Mouse (Mus musculus) ovary, postnatal 36 days (tissue): ENCODE results near the gene Zkscan5.
"Not testable (repeated sequence)": the region's sequence is repeated elsewhere in the genome, so short reads cannot be mapped to it uniquely, and the experiment has no call there.

Source experiments
- DNase-seq: peaks from one replicate; pipeline ENCODE4 v3.0.0; 2022; ENCODE audit warnings: low spot score, mixed read lengths

The Zkscan5 gene

DNA sequence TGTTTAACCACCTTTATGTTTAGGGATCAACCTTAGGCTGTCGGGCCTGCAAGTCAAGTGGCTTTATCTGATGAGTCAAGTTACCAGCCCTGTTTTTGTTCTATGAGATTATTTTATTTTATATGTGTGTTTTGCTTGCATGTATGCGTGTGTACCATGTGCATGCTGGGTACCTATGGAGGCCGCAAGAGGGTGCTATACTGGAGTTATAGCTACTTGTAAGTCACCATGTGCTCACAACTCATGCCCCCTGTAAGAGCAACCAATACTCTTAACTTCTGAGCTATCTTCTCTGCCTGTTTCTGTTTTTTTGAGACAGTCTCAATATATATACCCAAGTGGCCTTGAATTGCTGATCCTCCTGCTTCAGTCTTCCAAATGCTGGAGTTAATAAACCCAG, 9.1 kb downstream of the Zkscan5 start:
- no peak for DNase-seq

DNA sequence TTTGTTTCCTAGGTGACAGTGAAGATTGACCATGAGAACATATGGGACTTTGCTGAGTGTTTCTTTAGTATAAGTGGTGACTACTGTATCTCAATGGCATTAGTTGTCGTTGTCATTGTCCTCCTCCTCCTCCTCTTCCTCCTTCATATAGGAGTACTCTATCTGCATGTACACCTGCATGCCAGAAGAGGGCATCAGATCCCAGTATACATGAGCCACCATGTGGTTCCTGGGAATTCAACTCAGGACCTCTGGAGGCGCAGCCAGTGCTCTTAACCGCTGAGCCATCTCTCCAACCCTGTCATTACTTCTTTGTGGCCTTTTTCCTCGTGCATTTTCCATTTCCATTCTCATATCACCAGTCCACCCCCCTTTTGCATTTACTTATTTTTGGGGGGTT, 10.3 kb downstream of the Zkscan5 start:
- no peak for DNase-seq

DNA sequence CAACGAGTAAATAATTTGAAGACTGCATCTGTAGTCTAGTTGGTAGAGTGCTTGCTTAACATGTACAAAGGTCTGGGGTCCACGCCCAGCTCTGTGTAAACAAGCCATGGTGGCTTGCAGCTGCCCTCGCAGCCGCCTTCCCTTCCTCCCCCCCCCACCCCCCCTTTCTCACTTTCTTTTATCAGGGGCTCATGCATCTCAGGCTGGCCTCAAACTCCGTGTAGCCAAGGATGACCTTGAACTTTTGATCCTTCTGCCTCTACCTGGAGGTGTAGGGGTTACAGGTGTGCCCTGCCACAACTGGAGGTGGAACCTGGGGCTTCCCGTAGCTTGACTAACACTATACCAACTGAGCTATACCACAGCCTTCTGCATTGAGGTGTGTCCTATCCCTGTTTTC, 13.4 kb downstream of the Zkscan5 start:
- no peak for DNase-seq

DNA sequence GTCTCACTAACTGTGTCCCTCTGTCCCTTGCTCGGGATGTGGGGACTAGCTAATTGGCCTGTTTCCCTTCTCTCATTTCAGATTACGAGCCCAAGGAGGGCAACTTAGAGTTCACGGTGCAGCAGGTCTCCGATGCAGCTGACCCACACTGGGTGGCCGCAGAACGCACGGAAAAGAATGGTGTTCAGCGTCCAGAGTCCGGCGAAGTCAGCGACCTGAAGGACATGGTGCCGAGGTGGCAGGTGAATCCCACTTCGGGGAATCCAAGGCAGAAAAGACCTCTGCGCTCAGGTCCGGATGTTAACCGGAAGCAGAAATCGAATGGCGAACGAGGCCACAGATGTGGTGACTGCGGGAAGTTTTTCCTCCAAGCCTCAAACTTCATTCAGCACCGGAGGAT, 13.8 kb downstream of the Zkscan5 start:
- no peak for DNase-seq

DNA sequence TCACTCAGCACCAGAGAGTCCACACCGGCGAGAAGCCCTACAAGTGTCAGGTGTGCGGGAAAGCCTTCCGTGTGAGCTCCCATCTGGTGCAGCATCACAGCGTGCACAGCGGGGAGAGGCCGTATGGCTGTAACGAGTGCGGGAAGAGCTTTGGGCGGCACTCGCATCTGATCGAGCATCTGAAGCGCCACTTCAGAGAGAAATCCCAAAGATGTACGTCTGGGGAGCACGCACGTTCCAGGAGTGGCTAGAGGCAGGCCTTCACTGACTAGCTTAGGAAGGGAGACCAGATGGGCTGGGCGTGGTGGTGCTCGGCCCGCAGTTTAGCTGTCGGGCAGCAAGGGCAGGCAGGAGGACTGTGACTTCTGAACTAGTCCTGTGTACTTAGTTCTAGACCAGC, 14.3 kb downstream of the Zkscan5 start:
- DNase-seq: no peak

DNA sequence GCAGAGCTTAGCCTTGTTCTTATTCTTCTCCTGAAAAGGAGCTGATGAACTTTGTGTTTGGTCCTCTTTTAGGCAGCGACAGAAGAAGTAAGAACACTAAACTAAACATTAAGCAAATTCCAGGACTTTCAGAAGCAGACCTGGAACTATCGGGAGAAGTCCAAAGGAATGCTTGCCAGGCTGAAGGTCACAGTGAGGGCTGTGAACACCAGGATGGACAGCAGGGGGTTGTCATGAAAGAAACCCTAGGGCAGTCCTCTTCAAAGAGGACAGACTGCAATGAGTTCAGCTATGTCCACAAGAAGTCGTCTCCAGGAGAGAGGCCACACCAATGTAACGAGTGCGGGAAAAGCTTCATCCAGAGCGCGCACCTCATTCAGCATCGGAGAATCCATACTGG, 15.6 kb downstream of the Zkscan5 start:
- DNase-seq: no peak

DNA sequence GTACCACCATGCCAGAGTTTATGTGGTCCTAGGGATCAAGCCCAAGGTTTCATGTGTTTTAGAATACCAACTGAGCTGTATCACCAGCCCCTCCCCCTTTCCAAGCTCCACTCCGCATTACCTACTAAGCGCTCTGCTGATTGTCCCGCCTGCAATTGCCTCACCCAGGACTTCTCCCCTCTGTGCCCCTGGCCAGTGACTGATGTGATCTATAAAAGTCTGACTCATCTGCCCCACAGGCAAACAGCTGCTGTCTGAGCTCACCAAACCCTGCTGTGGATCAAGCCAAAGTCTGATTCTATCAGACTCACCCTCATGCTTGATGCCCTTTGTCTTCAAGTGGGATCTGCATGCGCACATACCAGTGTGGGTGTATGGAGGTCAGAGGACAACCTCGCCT, 18.5 kb downstream of the Zkscan5 start:
- no peak for DNase-seq

DNA sequence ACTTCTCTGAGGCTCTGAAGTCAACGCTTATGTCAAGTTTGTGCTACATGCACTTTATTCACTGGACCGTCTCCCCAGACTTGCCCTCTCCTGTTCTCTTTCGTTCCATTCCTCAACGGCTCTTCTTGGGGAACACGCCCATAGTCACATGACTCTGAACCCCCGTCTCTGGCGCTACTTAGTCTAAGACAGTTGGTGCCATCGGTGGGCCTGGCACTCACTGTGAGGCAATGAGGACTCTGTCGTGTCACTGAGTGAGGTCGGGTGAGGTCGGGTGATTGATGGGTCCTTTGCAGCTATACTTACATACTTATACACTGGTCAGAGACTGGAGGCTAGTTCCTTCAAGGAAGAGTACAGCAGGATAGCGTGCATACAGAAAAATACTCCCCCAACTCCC, 19.0 kb downstream of the Zkscan5 start:
- no peak for DNase-seq

DNA sequence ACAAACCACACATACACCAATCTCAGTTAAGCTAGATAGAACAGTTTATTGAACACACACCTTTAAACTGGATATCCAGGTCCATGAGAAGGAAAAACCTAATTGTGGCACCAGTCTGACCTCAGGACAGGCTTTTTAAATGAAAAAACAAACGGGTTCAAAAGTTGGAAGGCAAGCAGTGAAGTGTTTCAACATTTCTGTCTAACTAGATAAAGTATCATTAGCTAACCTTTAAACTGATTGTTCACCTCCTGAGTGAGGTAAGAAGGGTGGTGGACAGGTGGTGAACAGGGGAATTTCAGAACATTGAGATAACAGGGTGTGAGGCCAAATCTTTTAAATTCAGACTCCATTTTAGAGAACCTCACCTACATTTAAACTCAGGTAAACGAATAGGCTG, 22.1 kb downstream of the Zkscan5 start:
- DNase-seq: no peak

DNA sequence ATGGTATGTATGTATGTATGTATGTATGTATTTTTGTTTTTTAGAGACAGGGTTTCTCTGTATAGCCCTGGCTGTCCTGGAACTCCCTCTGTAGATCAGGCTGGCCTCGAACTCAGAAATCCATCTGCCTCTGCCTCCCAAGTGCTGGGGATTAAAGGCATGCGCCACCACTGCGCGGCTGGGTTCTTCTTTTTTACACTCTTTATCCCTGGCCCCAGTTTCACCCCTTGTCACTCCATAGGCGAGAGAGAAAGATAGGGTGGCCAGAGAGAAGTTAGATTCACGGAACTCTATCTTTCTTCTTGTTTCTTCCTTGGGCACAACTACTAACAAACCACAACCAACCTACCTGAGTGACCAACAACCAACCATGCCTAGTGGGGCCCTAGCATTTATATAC, 24.9 kb downstream of the Zkscan5 start:
- DNase-seq: not testable (repeated sequence)

DNA sequence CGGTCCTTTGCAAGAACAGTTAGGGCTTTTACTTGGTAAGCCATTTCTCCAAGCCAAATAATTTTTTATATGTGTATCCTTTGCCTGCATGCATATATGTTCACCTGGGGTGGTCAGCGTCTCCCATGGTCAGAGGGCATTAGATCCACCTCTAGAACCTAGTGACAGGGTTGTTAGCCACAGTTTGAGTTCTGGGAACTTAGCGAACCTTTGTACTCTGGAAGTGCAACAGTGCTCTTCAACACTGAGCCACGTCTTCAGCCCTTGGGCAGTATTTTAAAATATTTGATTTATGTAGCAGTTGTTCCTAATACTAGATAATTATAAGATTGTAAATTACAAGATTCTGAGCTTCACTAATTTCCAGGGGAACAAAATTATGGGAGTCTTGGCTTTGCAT, 26.3 kb downstream of the Zkscan5 start:
- DNase-seq: no peak

DNA sequence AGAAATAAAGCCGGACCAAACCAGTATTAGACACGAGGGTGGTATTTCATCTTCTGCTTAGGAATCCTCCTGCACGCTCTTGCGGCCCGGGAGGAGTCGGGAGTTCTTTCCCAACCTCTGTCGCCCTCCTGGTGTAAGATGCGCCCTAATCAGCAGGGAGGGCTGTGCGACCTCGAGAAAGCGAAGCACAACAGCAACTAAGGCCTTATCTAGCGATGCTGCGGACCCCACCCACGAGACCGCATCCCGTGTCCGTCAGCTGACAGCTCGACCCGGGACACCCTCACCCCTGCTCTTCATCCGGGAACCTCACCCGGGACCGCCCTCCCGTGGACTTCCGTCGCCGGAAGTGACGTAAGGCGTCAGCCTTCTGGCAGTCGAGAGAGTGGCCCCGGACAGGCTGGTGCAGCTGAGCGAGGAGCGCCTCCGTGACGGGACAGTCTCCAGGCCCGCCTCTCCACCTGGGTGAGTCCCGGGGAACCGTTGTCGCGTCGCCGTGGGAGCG, 27.1 kb downstream of the Zkscan5 start, which contains the start of gene Zfp655:
Gene Zfp655, plus strand, starts transcription at position 349 of the 505 bp plus-strand sequence.
- DNase-seq: peak; percentile 97

DNA sequence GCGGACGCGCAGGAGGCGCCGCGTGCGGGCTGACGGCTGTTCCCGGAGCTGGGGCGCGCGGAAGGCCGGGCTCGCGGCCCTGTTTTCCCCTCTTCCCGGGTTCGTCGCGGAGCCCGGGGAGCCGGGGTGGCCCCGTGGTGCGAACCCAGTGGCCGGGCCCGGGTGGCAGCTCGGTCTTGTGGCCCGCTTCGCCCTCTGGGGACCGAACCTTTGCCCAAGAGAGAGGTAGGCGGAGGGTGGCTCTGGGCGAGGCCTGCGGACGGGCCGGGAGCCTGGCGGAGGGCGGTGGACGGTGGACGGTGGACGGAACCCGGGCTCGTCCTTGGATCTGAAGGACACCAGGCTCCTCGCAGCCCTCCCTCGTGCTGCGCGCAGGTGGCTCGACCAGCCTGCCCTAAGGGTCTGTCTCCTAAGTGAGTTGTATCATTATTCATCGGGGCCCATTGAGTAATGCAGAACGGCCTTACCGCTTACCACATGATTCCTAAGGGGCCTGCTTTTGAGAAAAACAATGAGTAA, 27.6 kb downstream of the Zkscan5 start:
- no peak for DNase-seq

DNA sequence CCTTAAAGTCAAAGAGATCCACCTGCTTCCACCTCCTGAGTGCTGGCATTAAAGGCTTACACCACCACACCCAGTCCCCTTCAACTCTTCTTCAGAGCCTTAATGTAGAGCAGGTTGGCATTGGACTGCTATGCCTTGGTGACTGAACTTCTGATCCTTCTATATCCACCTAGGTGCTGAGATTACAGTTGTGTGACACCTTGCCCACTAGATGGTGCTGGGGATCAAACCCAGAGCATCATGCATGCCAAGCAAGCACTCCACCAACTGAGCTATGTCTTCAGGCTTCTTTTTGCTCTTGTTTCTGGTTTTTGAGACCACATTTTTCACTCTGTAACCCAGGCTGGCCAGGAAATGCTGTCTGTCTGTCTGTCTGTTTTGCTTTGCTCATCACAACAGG, 30.3 kb downstream of the Zkscan5 start:
- no peak for DNase-seq

DNA sequence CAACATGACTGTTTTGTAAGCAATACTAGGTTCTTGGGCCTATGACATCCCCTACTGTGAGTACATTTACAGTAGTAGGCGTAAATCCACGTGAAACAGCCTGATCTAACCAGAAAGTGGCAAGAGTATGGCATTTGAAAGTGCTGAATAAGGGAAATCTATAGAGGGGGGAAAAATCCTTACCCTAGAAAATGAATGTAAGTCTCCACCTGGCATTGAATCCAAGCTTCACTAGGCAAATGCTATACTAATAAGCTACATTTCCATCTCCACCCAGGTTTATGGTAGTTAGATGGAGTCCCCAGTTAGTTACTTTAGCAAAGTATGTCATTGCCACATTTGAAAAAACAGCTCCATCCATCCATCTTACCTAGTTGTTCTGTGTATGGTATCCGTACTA, 45.2 kb downstream of the Zkscan5 start:
- DNase-seq: no peak
